Mouse (Mus musculus): ENCODE measurements at regions not wholly inside any gene's neighbourhood (a gene's known extent, or its start where the extent isn't known, plus 50 kb on each side); places are given as distances from the start of the nearest gene placed in this dataset.

GRCm38 (mm10) chr13:72972165-72972564 is 288.1 kb upstream of the Irx4 start:
- TF ChIP-seq CTCF (IDR thresholded peaks at IDR 0.05; ENCODE audit: borderline replicate concordance, insufficient read depth, low read length) (no peak), POLR2A (IDR thresholded peaks at IDR 0.05; ENCODE audit: low read depth, low read length) (no peak)
